Mouse (Mus musculus): ENCODE measurements around the gene Slc23a3.

DNA sequence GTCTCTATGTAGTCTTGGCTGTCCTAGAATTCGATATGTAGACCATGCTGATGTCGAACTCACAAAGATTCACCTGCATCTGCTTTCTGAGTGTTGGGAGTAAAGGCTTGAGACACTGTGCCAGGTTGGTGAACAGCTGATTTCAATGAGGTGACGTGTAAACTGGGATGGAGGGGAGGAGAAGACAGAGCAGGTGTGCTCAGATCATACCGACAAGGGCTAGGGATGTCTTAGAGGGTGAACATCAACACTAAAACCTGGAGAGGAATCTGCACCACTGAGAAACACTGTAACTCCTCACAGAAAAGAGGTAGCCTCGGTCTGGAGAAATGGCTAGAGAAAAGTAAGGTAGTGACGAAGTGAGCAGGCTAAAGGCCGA is 34.4 kb upstream of the Slc23a3 start:
- TF ChIP-seq CTCF (IDR thresholded peaks at IDR 0.05) (no peak), EP300 (IDR thresholded peaks at IDR 0.05) (no peak)
